Mouse (Mus musculus) MEL-GATA-1-ER (cell line): ENCODE measurements at regions not wholly inside any gene's neighbourhood (a gene's known extent, or its start where the extent isn't known, plus 50 kb on each side); places are given as distances from the start of the nearest gene placed in this dataset.

Source experiments
- DNase-seq: peaks from one replicate; pipeline ENCODE4 v3.0.0-alpha.2; 2012; ENCODE audit warnings: low read depth; ENCODE audit errors: extremely low read depth

DNA sequence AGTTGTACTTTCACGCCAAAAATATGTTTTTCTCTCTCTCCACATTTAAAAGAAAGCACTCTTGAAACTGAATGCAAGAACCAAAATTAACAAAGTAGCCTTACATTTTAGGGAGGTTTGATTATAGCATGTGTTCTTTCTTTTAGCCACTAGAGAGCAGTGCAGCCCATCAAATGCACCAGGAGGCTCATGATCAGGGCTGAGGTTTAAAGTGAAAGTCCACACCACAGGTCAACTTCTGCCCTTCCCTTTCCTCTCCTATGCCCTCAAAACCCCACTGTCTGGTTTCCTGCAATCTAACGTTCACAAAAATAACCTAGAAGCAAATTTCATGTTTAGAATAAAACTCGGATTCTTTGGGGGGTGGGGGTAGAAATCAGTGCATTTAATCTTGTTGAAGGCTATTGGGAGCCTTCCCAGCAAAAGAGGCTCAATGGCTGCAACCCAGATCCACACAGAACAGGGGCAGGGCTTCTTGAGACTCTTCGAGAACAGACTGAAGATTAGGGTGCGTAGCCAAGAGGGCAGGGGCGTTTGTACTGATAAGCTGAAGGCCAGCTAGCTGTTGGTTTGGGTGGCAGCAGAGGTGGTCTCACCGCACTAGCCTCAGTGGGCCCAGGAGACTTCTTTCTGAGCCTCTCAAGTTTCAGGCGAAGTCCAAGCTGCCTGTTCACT, 59.3 kb upstream of the Zfp770 start:
- peak; percentile 15 for DNase-seq

DNA sequence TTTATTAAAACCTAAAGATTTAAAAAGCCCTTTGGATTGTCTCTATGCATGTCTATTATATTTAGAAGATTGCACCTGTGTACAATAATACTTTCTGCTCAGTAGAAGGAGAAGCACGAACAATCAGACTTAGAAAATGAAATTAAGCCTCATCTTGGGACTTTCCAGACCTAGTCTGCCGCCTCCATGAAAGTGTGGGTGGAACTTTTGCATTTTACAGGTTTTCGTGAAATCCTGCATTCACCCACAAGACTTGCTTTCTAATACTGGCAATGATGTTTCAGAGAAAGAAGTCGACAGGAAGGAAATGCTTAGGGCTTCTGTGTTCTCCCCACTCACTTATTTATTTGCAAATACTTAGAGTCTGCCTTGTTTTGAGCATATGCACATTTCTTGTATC, 58.3 kb upstream of the Zfp770 start:
- DNase-seq = no peak
